Mouse (Mus musculus) kidney, adult 2 months (tissue): ENCODE measurements around the gene Alyref.

Source experiments
- CTCF ChIP-seq: fragments of 200-500 bp; conservative IDR thresholded peaks from 2 replicates; pipeline ENCODE4 v1.5.1; 2011; ENCODE audit warnings: low read depth, mild to moderate bottlenecking, control low read depth, low read length, moderate library complexity, mixed read lengths; ENCODE audit not compliant: insufficient read depth, insufficient read length
- POLR2A ChIP-seq: fragments of 200-500 bp; IDR thresholded peaks from one replicate; pipeline ENCODE4 v1.6.1; 2011; ENCODE audit warnings: low read depth, low read length, control low read depth

GRCm38 (mm10) chr11:120578024-120578693 lies 20.0 kb downstream of the Alyref start:
- TF ChIP-seq POLR2A (no peak), CTCF (no peak)
